Mouse (Mus musculus) lung, embryonic 15.5 days (tissue): ENCODE data around the gene Tmem151b. TPM values are rescaled to one million over a fixed set of nuclear protein-coding genes. Genes with fewer than 3 reads are reported as not detected.
A peak's percentile ranks its signal among the peaks of the same experiment; 100 is the strongest.

Source experiments
- ATAC-seq: fragments of 200-750 bp; cut with Nextera tagmentation; 2 replicates; pipeline ENCODE4 v1.8.0; 2017; ENCODE audit warnings: moderate number of reproducible peaks, borderline replicate concordance; ENCODE audit not compliant: low FRiP score, low TSS enrichment; ENCODE audit errors: extremely low read depth
- H3K27ac ChIP-seq: fragments of 300-500 bp; sonication (generic); 2 replicates; pipeline ENCODE4 v1.5.1; 2015; ENCODE audit warnings: moderate library complexity, mild to moderate bottlenecking, inconsistent platforms
- H3K27me3 ChIP-seq: fragments of 300-500 bp; sonication (generic); 2 replicates; pipeline ENCODE4 v1.6.1; 2015; ENCODE audit warnings: inconsistent platforms
- H3K36me3 ChIP-seq: fragments of 300-500 bp; sonication (generic); 2 replicates; pipeline ENCODE4 v1.6.1; 2015; ENCODE audit warnings: inconsistent platforms
- H3K4me1 ChIP-seq: fragments of 300-500 bp; sonication (generic); 2 replicates; pipeline ENCODE4 v1.6.1; 2015; ENCODE audit warnings: inconsistent platforms
- H3K4me2 ChIP-seq: fragments of 300-500 bp; sonication (generic); 2 replicates; pipeline ENCODE4 v1.6.1; 2015; ENCODE audit warnings: inconsistent platforms, mild to moderate bottlenecking, moderate library complexity
- H3K4me3 ChIP-seq: fragments of 300-500 bp; sonication (generic); 2 replicates; pipeline ENCODE4 v1.5.1; 2015; ENCODE audit warnings: mild to moderate bottlenecking, inconsistent platforms
- H3K9ac ChIP-seq: fragments of 300-500 bp; sonication (generic); 2 replicates; pipeline ENCODE4 v1.6.1; 2015; ENCODE audit warnings: inconsistent platforms
- H3K9me3 ChIP-seq: fragments of 300-500 bp; sonication (generic); 2 replicates; pipeline ENCODE4 v1.6.1; 2016; ENCODE audit warnings: inconsistent platforms
- WGBS: fragments of 180-500 bp; shearing (Covaris S2); methylation state at CpG from one replicate; pipeline ENCODE4 v1.1.7; 2015; 5-methylcytosine and 5-hydroxymethylcytosine counted together
- polyA plus RNA-seq: library from polyadenylated mRNA; unstranded; fragments of >200 nt; fragmentation: Nextera tagmentation; extraction: Ambion mirVana; gene quantifications from 2 replicates; pipeline ENCODE4 v1.2.1, GENCODE M21; 2015

Tmem151b gene
- polyA plus RNA-seq, 1 experiment from 2014 or later, result 2.0 TPM

- no peak overlapping the region for H3K27ac ChIP-seq
- 13% methylated on average over 5 of the region's 5 CpGs for WGBS
- H3K4me3 ChIP-seq, result no peak overlapping the region
- no peaks in the 10 kb centered on the region for H3K36me3 ChIP-seq
- peaks cover 69% of the 10 kb centered on the region for H3K27me3 ChIP-seq
- H3K4me1 ChIP-seq, result peaks cover 21% of the 10 kb centered on the region
- no peak overlapping the region for H3K9ac ChIP-seq
- no peak for ATAC-seq
- H3K4me2 ChIP-seq, result peak overlapping the region; percentile 100
- no peaks in the 10 kb centered on the region for H3K9me3 ChIP-seq
These were observed 776 bp upstream of the Tmem151b start for GRCm38 (mm10) chr17:45550253-45550652.

- Histone ChIP-seq H3K27ac (no peak overlapping the region), H3K4me2 (peak overlapping the region; percentile 100), H3K27me3 (peaks cover 77% of the 10 kb centered on the region), H3K36me3 (no peaks in the 10 kb centered on the region), H3K4me1 (peaks cover 34% of the 10 kb centered on the region), H3K4me3 (peak overlapping the region; percentile 68), H3K9me3 (no peaks in the 10 kb centered on the region), H3K9ac (peak overlapping the region; percentile 56)
- ATAC-seq, result peak; percentile 25; the same call in 1 of the 2 replicates
- 3% methylated on average over 53 of the region's 68 CpGs for WGBS
These were observed 650 bp downstream of the Tmem151b start for GRCm38 (mm10) chr17:45548541-45549512.

DNA sequence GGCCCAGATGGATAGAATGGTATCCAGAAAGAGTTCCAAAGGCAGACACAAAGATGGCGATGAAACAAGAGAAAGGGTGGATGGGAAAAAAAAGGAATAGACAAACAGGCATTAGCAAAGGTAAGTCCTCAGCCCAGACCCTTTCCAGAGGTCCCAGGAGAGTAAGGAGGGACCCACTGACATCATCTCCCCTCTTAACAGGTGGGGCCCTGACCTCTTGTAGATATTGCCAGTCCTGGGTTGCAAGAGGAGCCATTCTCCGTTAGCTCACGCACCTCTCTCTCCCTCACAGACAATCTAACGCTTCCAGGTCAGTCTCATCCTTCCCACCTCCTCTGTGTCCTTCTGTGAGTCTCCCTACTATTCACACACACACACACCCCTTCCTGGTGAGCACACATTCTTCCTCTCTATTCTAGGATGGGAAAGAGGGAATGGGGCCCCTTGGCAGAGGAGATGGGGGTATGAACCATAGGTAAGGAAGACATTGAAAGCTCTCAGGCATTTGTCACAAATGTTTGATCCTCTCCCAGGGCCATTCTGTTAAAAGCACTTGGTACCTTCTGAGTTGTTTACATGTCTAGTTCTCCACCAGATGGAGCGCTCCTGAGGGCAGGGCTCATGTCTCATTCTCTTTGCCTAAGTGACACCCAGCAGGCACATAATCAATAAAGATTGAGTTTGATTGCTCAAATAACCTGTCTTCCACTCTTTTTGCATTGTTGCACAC is 1.9 kb downstream of the Tmem151b start:
- Histone ChIP-seq H3K9ac (no peak overlapping the region), H3K27me3 (peaks cover 84% of the 10 kb centered on the region), H3K9me3 (no peaks in the 10 kb centered on the region), H3K4me2 (no peak overlapping the region), H3K36me3 (no peaks in the 10 kb centered on the region), H3K4me1 (peaks cover 34% of the 10 kb centered on the region), H3K4me3 (no peak overlapping the region), H3K27ac (no peak overlapping the region)
- ATAC-seq, result no peak
- WGBS, result 71% methylated on average over 5 of the region's 5 CpGs

- H3K4me1 ChIP-seq, result peaks cover 33% of the 10 kb centered on the region
- H3K9ac ChIP-seq, result no peak overlapping the region
- H3K4me2 ChIP-seq, result no peak overlapping the region
- no peak overlapping the region for H3K4me3 ChIP-seq
- H3K27ac ChIP-seq, result no peak overlapping the region
- no peaks in the 10 kb centered on the region for H3K9me3 ChIP-seq
- WGBS, result 69% methylated on average over 16 of the region's 16 CpGs
- no peak for ATAC-seq
- peaks cover 91% of the 10 kb centered on the region for H3K27me3 ChIP-seq
- H3K36me3 ChIP-seq, result no peaks in the 10 kb centered on the region
These were observed 2.5 kb downstream of the Tmem151b start for GRCm38 (mm10) chr17:45546941-45547340.

DNA sequence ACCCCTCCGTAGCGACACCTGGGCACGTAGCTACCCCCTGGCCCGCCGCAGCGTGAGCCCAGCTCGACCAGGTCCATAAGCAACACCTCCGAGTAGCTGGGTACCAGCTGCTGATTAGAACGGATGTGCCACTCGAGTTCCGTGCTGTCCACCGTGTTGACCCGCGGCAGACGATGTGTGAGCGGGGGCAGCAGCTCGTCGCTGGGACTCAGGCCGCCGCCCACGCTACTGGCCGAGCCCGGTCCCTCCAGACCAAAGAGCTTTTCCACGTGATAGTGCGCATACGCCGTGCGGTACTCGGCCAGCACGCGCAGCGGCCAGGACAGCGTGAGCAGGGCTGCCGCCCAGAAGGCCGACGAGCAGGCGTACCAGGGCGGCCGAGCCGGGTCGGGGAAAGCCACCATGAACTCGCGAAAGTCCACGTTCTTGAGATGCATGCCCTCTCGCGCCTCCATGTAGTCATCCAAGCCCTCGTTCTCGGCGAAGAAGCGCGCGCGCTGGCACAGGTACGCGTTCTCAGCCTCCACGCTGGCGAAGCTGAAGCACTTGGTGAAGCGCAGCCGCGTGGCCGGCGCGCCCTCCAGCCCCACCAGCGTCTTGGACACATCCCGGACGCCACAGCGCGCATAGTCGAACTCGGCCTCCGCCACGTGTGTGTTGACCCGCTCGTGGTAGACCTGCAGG is 4.1 kb downstream of the Tmem151b start:
- no peak for ATAC-seq
- H3K9me3 ChIP-seq, result no peaks in the 10 kb centered on the region
- H3K36me3 ChIP-seq, result no peaks in the 10 kb centered on the region
- H3K4me1 ChIP-seq, result peaks cover 31% of the 10 kb centered on the region
- H3K27me3 ChIP-seq, result peaks cover 93% of the 10 kb centered on the region
- WGBS, result 7% methylated on average over 74 of the region's 74 CpGs
- no peak overlapping the region for H3K27ac ChIP-seq
- H3K9ac ChIP-seq, result no peak overlapping the region
- H3K4me3 ChIP-seq, result peak overlapping the region; percentile 28
- H3K4me2 ChIP-seq, result peak overlapping the region; percentile 55

DNA sequence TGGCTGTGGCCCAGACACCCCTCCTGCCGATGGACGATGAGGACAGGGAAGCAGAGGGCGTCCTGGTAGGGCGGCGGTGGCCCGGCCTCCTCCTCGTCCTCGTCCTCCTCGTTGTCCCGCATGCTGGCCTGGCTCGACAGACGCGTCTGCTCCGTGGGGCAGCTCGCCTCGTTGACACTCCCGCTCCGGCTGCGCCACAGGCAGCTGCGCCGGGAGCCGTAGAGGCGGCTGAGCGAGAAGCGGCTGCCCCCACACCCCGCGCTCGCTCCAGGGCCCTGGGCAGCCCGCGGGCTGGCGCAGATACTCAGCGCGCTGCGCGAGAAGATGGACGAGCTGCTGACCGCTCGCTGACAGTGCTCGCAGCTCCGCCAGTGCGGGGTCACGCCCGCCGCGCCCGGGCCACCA is 4.6 kb downstream of the Tmem151b start:
- Histone ChIP-seq H3K27ac (no peak overlapping the region), H3K4me1 (peaks cover 26% of the 10 kb centered on the region), H3K9me3 (no peaks in the 10 kb centered on the region), H3K36me3 (no peaks in the 10 kb centered on the region), H3K4me2 (peak overlapping the region; percentile 55), H3K9ac (no peak overlapping the region), H3K27me3 (peaks cover 96% of the 10 kb centered on the region), H3K4me3 (peak overlapping the region; percentile 28)
- ATAC-seq, result no peak
- 3% methylated on average over 40 of the region's 46 CpGs for WGBS

- Histone ChIP-seq H3K9me3 (no peaks in the 10 kb centered on the region), H3K4me2 (peak overlapping the region; percentile 55), H3K4me3 (peak overlapping the region; percentile 28; the same call in 1 of the 2 replicates), H3K4me1 (peaks cover 24% of the 10 kb centered on the region), H3K36me3 (no peaks in the 10 kb centered on the region), H3K27me3 (peaks cover 98% of the 10 kb centered on the region), H3K27ac (no peak overlapping the region), H3K9ac (no peak overlapping the region)
- no peak for ATAC-seq
- WGBS, result 8% methylated on average over 24 of the region's 24 CpGs
These were observed 5.2 kb downstream of the Tmem151b start for GRCm38 (mm10) chr17:45544001-45544872.

GRCm38 (mm10) chr17:45543115-45543514 is 6.4 kb downstream of the Tmem151b start:
- Histone ChIP-seq H3K9ac (no peak overlapping the region), H3K4me2 (no peak overlapping the region)

GRCm38 (mm10) chr17:45542705-45543104 is 6.8 kb downstream of the Tmem151b start:
- WGBS, result 66% methylated on average over 2 of the region's 2 CpGs
- no peak overlapping the region for H3K4me2 ChIP-seq

More at GRCm38 (mm10) chr17:45543115-45543514, 6.4 kb downstream of the Tmem151b start:
- WGBS, result 41% methylated on average over 1 of the region's 1 CpGs
- no peaks in the 10 kb centered on the region for H3K36me3 ChIP-seq
- peaks cover 96% of the 10 kb centered on the region for H3K27me3 ChIP-seq
- H3K9me3 ChIP-seq, result no peaks in the 10 kb centered on the region
- peaks cover 20% of the 10 kb centered on the region for H3K4me1 ChIP-seq
- no peak for ATAC-seq
- no peak overlapping the region for H3K4me3 ChIP-seq
- no peak overlapping the region for H3K27ac ChIP-seq

DNA sequence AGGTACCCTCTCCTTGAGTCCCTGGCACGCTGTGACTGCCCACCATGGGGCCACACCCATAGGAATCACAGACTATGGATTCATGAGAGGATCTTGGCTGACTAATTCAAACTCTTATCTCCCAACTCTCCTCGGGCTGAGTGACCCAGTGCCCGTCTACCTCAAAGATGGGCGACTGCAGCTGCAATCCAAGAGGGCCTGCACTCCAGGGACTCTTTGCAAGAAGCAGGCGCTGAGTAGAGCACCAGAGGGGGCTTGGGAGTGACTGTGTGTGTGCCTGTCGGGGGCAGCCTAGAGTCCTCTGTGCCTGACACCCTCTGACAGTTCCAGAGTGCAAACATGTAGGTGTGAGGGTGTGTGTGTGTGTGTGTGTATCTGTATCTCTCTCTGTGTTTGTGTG is 7.3 kb downstream of the Tmem151b start:
- WGBS, result 17% methylated on average over 6 of the region's 6 CpGs
- peaks cover 93% of the 10 kb centered on the region for H3K27me3 ChIP-seq

More at GRCm38 (mm10) chr17:45542705-45543104, 6.8 kb downstream of the Tmem151b start:
- H3K4me3 ChIP-seq, result no peak overlapping the region
- no peaks in the 10 kb centered on the region for H3K9me3 ChIP-seq
- ATAC-seq, result no peak
- no peak overlapping the region for H3K9ac ChIP-seq
- no peaks in the 10 kb centered on the region for H3K36me3 ChIP-seq
- peaks cover 20% of the 10 kb centered on the region for H3K4me1 ChIP-seq
- peaks cover 96% of the 10 kb centered on the region for H3K27me3 ChIP-seq
- no peak overlapping the region for H3K27ac ChIP-seq

DNA sequence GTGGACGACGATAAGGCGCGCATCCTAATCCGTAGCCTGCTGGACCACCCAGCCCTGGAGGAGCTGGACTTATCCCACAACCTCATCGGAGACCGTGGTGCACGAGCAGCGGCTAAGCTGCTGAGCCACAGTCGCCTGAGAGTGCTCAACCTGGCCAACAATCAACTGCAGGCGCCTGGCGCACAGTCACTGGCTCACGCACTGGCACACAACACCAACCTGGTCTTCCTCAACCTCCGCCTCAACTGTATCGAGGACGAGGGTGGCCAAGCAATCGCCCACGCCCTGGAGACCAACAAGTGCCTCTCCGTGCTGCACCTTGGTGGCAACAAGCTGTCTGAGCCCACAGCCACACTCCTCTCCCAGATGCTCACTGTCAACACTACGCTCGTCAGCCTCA is 9.8 kb downstream of the Tmem151b start:
- H3K4me1 ChIP-seq, result peaks cover 7% of the 10 kb centered on the region
- no peak; the same call in 1 of the 2 replicates for ATAC-seq
- H3K36me3 ChIP-seq, result no peaks in the 10 kb centered on the region
- H3K4me2 ChIP-seq, result no peak overlapping the region
- H3K9me3 ChIP-seq, result no peaks in the 10 kb centered on the region
- no peak overlapping the region for H3K9ac ChIP-seq
- 72% methylated on average over 21 of the region's 21 CpGs for WGBS
- H3K27ac ChIP-seq, result no peak overlapping the region
- H3K27me3 ChIP-seq, result peaks cover 92% of the 10 kb centered on the region
- no peak overlapping the region for H3K4me3 ChIP-seq

More for the DNA sequence above, 7.3 kb downstream of the Tmem151b start:
- H3K4me1 ChIP-seq, result peaks cover 20% of the 10 kb centered on the region
- H3K4me2 ChIP-seq, result no peak overlapping the region
- H3K36me3 ChIP-seq, result no peaks in the 10 kb centered on the region
- H3K4me3 ChIP-seq, result no peak overlapping the region
- H3K27ac ChIP-seq, result no peak overlapping the region
- no peaks in the 10 kb centered on the region for H3K9me3 ChIP-seq
- no peak overlapping the region for H3K9ac ChIP-seq
- no peak for ATAC-seq
